Mouse (Mus musculus) right cerebral cortex, postnatal 14 days (tissue): ENCODE data around the gene Ube2q2.
"Not testable (repeated sequence)": the region's sequence is repeated elsewhere in the genome, so short reads cannot be mapped to it uniquely, and the experiment has no call there.

Experiments
- DNase-seq: peaks from one replicate; pipeline ENCODE4 v3.0.0; 2022

Ube2q2 gene

GRCm38 (mm10) chr9:55174235-55174634, 25.6 kb downstream of the Ube2q2 start:
- DNase-seq, result no peak

GRCm38 (mm10) chr9:55195876-55196275, 47.2 kb downstream of the Ube2q2 start:
- no peak for DNase-seq

- no peak for DNase-seq
Measured at GRCm38 (mm10) chr9:55198260-55198659, 49.6 kb downstream of the Ube2q2 start.

GRCm38 (mm10) chr9:55199348-55199747, 50.7 kb downstream of the Ube2q2 start:
- no peak for DNase-seq

GRCm38 (mm10) chr9:55208458-55208789, 59.8 kb downstream of the Ube2q2 start:
- no peak for DNase-seq

- peak; percentile 87 for DNase-seq
Measured at GRCm38 (mm10) chr9:55208790-55209481, 60.3 kb downstream of the Ube2q2 start, which contains the start of gene Fbxo22. TSS of gene Fbxo22 (plus strand) at chr9:55208925.

- DNase-seq, result no peak
Measured at GRCm38 (mm10) chr9:55211611-55212010, 63.0 kb downstream of the Ube2q2 start.

DNA sequence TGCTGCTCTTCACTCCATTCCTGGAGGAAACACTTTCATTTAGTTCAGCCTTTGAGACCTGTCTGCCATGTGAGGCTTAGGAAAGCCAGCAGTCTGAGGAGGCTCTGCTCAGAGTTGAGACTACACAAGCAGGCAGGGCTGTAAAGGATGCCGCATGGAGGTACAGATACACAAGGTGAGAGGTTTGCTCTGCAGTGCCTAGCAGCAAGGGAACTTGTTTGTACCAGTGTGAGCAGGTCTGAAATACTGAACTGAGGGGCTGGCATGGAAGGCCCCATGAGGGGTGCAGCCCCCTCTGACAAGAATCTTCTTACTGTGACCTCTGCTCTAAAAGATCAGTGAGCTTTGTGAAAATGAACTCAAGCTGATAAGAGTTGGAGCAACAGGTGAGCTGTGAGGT, 64.7 kb downstream of the Ube2q2 start:
- DNase-seq, result no peak

DNA sequence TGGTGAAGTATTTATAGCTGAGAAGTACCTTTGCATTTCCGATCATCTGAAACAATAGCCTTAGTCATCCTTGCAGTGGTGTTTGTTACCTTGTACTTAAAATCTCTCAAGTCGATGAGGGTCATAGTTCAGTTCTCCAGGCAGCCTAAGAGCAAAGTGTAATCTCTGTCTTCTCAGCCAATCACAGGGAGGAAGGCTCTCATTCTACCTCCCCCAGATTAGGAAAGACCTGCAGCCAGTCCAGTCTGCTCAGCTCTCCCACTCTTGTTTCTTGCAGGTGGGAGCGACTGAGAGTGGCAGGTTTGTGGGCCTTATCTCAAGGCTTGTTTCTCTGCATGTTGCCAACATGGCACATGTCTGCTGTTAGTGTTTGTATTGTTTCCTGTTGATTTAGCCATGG, 66.4 kb downstream of the Ube2q2 start:
- DNase-seq, result no peak

DNA sequence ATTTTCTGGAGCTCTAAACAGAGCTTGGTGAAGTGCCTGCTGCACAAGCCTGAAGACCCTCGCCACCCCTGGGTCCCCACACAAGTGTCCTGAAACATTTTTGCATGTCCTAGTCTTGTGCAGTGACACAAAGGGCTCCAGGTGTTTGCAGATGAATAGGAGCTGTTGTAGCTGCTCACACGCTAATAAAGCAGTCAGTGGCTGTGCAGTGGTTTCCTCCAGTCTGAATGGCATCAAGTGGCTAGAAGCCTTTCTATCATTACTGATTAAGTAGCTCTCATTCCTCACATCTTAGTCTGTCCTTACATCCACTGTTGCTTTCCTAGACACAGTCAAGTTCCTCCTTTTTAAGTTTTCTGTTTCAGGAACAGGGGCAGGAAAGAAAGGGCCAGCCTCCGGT, 67.0 kb downstream of the Ube2q2 start:
- no peak for DNase-seq

DNA sequence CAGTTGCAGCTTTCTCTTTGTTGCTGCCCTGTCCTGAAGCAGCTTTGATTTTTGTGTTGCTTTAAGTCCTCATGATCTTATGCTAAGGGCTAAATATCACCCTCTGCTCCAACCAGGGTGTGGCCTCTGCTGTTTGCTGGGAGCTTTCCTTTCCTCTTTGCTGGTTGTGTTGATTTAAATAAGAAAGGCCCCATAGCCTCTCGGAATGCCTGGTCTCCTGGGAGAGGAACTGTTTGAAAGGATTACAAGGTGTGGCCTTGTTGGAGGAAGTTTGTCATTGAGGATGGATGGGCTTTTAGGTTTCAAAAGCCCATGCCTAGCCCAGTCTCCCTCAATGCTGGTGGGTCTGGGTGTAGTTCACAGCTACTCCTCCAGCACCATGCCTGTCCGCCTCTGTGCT, 67.4 kb downstream of the Ube2q2 start:
- no peak for DNase-seq

DNA sequence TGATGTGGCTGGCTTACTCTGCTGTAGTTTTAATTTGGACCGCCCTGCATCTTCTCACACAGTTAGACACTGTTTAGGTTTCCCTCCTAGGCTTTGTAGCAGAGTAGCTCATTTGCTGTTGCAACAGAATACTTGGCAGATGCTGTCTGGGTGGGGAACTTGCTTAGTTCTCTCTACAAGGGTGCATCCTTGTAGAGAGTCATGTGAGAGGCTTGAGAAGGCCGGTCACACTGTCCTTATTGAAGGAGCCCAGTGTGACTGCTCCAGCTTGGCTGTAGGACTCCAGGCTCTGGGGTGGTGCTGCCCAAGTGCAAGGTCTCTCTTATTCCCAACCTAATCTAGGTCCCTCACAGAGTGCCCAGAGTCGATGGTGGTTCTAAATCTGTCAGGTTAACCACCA, 68.7 kb downstream of the Ube2q2 start:
- DNase-seq, result no peak

GRCm38 (mm10) chr9:55225165-55225737, 76.6 kb downstream of the Ube2q2 start:
- no peak for DNase-seq

- DNase-seq, result peak; percentile 40
Measured at GRCm38 (mm10) chr9:55226251-55226650, 77.6 kb downstream of the Ube2q2 start.

DNA sequence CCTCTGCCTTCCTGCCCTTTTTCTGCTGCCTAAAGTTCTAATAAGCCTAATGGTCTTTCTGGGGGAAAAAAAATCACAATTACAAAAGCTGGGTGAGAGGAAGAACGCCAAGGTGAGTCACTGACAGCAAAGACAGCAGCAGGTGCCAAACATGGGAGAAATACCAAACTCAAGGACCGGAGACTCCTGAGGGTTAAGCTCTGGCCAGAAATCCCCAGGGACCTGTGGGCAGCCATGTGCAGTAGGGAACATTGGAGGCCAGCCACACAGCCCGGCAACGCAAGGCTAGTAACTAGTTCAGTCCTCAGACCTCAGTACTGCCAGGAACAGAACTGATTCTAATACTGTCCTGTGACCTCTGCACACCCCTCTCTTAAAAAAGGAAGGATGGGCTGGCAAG, 79.5 kb downstream of the Ube2q2 start:
- DNase-seq, result no peak

DNA sequence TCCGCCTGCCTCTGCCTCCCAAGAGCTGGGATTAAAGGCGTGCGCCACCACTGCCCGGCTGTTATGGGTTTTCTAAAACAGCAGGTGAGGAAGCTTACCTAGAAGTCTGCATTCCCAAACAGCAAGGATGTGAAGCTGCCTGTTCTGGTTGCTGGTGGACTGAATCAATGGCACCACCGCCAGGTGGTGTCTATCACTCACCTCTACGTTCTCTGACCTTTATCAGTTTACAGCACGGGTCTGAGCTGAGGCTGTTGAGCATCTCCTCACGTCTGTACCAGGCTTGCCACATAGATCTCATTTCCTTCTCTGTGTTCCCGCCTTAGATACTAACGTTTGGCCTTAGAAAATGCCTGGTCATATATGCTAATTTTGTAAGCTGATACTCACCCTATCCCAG, 80.4 kb downstream of the Ube2q2 start:
- no peak for DNase-seq

DNA sequence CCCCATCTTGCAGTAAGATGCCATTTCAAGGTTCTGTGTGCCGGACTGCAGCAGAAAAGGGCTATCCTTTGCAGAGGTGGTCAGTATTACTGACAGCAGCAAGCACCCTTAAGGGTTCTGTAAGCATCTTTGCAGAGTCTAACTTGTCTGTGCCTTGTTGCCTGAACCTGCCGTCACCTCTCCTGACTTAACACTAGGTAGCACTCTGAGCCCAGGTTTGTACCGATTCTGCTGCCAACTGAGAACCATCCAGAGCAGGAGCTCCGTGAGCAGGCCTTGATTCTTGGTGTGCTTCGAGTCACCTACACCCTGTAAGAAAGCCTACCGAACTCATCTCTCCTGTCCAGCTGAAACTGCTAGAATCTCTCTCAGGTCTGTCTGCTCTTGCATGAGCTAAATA, 82.9 kb downstream of the Ube2q2 start:
- DNase-seq, result no peak

GRCm38 (mm10) chr9:55232110-55232509, 83.5 kb downstream of the Ube2q2 start:
- no peak for DNase-seq

GRCm38 (mm10) chr9:55232586-55232985, 83.9 kb downstream of the Ube2q2 start:
- no peak for DNase-seq

DNA sequence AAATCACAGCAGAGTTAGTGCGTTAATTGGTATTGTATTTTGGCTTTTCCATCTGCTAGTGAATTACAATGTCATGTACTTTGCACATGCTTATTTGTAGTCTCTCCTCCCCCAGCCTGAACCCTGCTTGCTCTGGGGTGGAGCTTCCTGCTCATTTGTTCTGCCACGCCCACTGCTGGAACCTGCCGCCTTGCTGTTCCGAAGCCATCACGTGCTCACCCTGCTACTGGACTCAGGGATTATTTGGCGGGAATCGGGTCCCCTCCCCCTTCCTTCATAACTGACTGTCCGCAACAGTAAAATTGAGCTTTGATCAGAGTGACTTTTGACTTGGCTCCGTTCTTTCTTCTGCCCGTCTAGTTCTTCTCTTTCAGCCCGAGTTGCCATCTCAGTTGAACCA, 84.4 kb downstream of the Ube2q2 start:
- DNase-seq, result not testable (repeated sequence)

DNA sequence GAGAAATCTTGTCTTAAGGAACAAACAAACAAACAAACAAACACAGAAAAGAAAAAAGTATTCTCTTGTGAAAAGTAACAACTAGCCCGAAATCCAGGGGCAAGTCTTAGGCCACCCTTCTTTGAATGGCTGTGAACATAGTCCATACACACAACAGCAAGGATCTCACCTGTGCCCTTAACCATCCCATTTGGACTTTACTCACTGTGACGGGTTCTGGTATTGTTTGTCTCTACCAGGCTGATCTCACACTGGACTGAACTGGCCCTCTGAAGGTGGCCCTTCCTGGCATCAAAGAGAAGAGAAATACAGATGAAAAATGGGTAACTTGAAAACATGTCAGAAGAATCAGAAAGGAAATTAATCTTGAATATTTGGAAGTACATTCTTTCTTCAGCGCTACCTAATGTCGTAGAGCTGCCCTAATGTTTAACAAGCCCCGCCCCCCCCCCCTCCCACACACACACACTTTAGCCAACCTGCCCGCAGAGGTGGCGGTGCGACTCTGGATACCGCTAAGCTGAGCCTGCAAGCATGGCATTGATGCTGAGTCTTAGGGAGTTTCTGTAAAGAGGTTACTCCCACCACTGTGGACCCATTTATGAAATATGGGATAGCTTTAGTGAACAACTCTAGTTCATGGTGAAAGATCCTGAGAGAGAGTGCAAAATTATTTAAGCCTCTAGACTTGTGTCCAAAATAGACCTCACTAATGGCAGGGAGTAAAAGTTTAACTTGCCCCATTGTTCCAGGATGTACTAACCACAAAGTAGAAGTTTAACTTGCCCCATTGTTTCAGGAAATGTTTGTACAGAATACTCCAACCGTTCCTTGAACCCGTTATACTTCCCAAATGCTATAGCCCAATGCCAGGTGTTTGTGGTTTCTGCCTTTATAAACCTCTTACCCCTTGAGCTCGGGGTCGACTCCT, 87.8 kb downstream of the Ube2q2 start:
- DNase-seq, result no peak

- no peak for DNase-seq
Measured at GRCm38 (mm10) chr9:55240852-55241251, 92.2 kb downstream of the Ube2q2 start.

DNA sequence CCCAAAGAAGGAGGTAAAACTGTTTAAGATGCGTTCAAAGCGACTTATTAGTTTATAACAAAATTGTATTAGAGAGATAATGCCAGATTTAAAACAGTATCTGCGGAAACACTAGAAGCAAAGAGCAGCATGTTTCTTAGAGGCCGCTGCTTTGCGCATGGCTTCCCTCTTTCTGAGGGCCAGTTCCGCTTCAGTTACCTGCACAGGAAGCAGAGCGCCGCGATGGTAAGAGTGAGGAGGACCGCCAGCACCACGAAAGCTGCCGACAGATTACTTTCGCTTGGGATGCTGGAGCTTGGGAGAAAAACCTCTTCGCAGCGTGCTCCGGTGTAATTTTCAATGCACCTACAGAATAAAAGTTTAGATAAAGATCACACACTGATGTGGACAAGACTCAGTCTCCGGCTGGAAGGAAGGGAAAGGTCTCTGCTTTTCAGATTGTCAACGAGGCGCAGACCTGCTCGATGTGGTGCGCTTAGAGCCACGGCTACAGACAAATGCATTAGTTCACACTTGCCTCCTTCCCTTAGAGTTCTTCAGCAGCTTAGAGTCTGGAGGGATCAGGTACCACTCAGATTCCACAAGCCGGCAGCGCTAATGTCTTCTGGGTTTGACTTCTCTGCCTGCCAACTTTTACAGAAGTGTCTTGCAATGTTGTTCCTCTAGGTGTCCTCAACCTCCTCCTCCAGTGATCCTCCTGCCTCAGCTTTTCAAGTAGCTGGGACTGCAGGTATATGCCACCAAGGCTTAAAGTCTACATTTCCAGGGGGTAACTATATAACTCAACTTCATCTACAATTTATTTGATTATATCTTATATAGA, 93.4 kb downstream of the Ube2q2 start:
- DNase-seq, result no peak
